Mouse (Mus musculus) heart, embryonic 10.5 days (tissue): ENCODE results near the gene Efcab6. TPM values are rescaled to one million over a fixed set of nuclear protein-coding genes. Genes with fewer than 3 reads are reported as not detected.

ENCODE experiments used
- DNase-seq: peaks from one replicate; pipeline ENCODE4 v3.0.0-alpha.2; 2017; ENCODE audit warnings: low spot score
- H3K27ac ChIP-seq: fragments of 300-500 bp; sonication (generic); 2 replicates; pipeline ENCODE4 v1.5.1; 2016; ENCODE audit warnings: mild to moderate bottlenecking
- H3K27me3 ChIP-seq: fragments of 300-500 bp; sonication (generic); 2 replicates; pipeline ENCODE4 v1.6.1; 2016; ENCODE audit warnings: mild to moderate bottlenecking; ENCODE audit not compliant: poor library complexity, insufficient read depth, severe bottlenecking
- H3K36me3 ChIP-seq: fragments of 300-500 bp; sonication (generic); 2 replicates; pipeline ENCODE4 v1.6.1; 2016; ENCODE audit warnings: mild to moderate bottlenecking, moderate library complexity
- H3K4me1 ChIP-seq: fragments of 300-500 bp; sonication (generic); 2 replicates; pipeline ENCODE4 v1.6.1; 2016; ENCODE audit warnings: mild to moderate bottlenecking
- H3K4me3 ChIP-seq: fragments of 300-500 bp; sonication (generic); 2 replicates; pipeline ENCODE4 v1.5.1; 2016; ENCODE audit warnings: mild to moderate bottlenecking, moderate library complexity
- H3K9me3 ChIP-seq: fragments of 300-500 bp; sonication (generic); 2 replicates; pipeline ENCODE4 v1.6.1; 2016; ENCODE audit warnings: mild to moderate bottlenecking, moderate library complexity
- WGBS: fragments of 180-500 bp; shearing (Covaris S2); methylation state at CpG from one replicate; pipeline ENCODE4 v1.1.7; 2016; 5-methylcytosine and 5-hydroxymethylcytosine counted together
- polyA plus RNA-seq: library from polyadenylated mRNA; unstranded; fragments of >200 nt; fragmentation: Nextera tagmentation; extraction: Ambion mirVana; gene quantifications from 2 replicates; pipeline ENCODE4 v1.2.1, GENCODE M21; 2016

The Efcab6 gene
- polyA plus RNA-seq, 1 experiment from 2014 or later: not detected

DNA sequence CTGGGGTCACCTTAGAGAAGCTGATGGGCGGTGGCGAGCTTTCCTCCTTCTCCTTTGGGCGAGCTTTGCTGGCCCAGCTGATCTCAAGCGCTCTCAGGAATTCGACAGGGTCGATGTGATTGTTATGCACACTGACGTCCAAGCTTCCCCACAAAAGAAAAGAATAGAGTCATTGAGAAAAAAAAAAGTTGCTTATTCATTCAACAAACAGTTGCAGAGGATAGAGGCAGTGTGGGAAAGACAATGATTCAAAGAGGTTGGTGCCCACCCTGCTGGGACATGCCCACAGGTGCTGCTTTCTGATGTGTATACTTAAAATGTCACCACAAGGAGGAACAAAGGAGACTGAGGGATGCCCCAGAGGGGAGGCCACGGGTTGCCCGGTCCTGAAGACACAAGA, 169.2 kb downstream of the Efcab6 start:
- H3K4me1 ChIP-seq: no peaks in the 10 kb centered on the region
- H3K36me3 ChIP-seq: no peaks in the 10 kb centered on the region
- peaks cover 5% of the 10 kb centered on the region; the same call in 1 of the 2 replicates for H3K27me3 ChIP-seq
- DNase-seq: no peak
- no peak overlapping the region for H3K27ac ChIP-seq
- H3K4me3 ChIP-seq: no peak overlapping the region
- WGBS: 43% methylated on average over 9 of the region's 9 CpGs
- H3K9me3 ChIP-seq: no peaks in the 10 kb centered on the region

DNA sequence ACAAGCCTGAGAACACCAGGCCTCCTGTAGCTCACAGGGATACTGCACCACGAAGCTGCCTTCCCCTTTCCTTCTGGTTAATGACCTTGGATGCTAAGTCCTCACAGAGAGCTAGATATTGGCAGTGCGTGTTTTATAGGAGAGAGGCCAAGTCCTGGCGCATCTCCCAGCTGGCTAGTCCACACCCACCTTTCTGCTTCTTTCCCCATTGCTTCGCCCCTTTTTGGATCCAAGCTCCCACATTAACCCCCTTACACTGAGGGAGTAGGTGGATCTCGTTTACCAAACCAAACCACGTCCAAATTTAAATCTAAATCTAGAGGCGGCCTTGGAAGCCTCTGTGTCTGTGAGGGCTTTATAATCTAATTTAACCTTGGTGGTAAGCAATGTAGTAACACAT, 170.9 kb downstream of the Efcab6 start:
- H3K36me3 ChIP-seq: no peaks in the 10 kb centered on the region
- DNase-seq: no peak
- no peak overlapping the region for H3K27ac ChIP-seq
- H3K4me3 ChIP-seq: no peak overlapping the region
- peaks cover 5% of the 10 kb centered on the region; the same call in 1 of the 2 replicates for H3K27me3 ChIP-seq
- no peaks in the 10 kb centered on the region for H3K9me3 ChIP-seq
- 78% methylated on average over 7 of the region's 7 CpGs for WGBS
- no peaks in the 10 kb centered on the region for H3K4me1 ChIP-seq

DNA sequence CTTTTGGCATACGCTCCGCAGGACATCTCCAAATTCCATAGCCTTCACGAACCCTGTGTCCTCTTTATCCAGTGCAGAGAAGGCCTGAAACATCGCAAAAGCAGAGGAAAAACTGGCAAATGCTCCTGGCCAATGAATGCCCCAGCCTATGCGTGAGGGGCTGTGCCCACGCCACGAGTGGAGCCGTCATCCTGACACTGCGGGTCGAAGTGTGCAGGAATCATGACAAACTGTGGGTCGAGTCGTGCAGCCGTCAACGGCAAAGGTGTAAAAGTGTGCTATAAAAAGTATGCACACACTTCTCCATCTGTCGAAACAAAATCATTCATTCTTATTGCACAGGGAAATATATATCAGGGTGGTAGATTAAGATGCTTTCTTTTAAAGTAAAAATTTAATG, 172.3 kb downstream of the Efcab6 start:
- Histone ChIP-seq H3K27ac (no peak overlapping the region), H3K27me3 (peaks cover 6% of the 10 kb centered on the region; the same call in 1 of the 2 replicates), H3K9me3 (no peaks in the 10 kb centered on the region), H3K4me1 (no peaks in the 10 kb centered on the region), H3K36me3 (no peaks in the 10 kb centered on the region), H3K4me3 (no peak overlapping the region)
- WGBS: 87% methylated on average over 15 of the region's 15 CpGs
- no peak for DNase-seq

DNA sequence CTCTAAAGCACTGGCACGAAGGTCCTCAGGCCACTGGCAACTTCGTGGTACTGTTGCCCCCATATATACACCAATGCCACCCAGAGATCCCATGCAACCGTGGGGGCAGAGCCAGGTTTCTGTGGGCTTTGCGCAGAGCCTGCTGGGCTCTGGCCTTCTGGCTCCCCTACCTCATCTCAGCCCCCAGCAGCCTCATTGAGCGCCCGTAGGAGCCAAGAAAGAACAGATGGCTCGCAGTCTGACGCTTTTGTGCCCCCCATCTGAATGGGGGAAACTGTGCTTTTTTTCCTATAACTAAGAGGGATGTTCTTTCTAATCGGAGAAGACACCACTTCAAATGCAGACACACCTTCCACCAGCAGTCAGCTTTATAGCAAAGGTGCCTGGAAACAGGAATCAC, 180.9 kb downstream of the Efcab6 start:
- Histone ChIP-seq H3K27me3 (0 out of 2 replicates have a peak, but pooled peaks cover 8% of the 10 kb centered on the region), H3K9me3 (no peaks in the 10 kb centered on the region), H3K4me3 (no peak overlapping the region), H3K36me3 (no peaks in the 10 kb centered on the region), H3K27ac (no peak overlapping the region), H3K4me1 (no peaks in the 10 kb centered on the region)
- DNase-seq: no peak
- WGBS: 86% methylated on average over 9 of the region's 9 CpGs

DNA sequence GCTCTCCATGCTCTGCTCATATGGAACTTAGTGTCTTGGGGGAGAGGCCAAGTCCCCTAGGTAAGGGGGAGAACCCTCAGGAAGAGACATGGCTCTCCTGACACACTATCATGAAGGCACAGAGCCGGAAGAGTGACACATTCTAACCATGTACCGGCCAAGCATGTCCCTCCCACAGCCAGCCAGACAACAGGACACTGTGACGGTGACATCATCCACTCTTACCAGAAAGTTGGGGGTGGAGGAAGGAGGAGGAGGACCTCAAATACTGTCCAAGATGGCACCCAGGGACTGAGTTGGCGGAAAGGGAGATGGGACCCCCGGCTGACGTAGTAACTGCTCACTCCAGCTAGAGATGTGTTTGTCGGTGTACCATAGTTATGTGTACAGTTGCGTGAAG, 181.4 kb downstream of the Efcab6 start:
- H3K4me3 ChIP-seq: no peak overlapping the region
- H3K36me3 ChIP-seq: no peaks in the 10 kb centered on the region
- DNase-seq: no peak
- H3K9me3 ChIP-seq: no peaks in the 10 kb centered on the region
- no peaks in the 10 kb centered on the region for H3K4me1 ChIP-seq
- H3K27ac ChIP-seq: no peak overlapping the region
- 0 out of 2 replicates have a peak, but pooled peaks cover 8% of the 10 kb centered on the region for H3K27me3 ChIP-seq
- 85% methylated on average over 8 of the region's 8 CpGs for WGBS

DNA sequence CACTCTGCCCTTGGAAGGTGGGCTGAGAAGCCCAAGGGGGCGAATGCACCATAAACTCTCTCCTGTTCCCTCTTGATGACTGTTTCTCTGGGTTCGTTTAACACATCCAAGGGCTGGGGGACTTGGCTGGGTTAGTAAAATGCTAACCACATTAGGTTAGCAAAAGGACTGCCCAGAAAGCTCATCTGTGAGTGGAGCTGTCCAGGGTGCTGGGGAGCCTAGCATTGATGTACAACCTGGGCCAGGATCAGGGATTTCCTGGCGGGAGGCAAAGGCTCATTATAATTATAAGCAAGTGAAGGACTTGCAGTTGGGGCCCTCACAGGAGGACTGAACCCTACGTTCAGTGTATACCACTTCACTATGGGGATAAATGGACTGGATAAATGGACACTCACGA, 185.3 kb downstream of the Efcab6 start:
- Histone ChIP-seq H3K27me3 (0 out of 2 replicates have a peak, but pooled peaks cover 5% of the 10 kb centered on the region), H3K36me3 (no peaks in the 10 kb centered on the region), H3K4me3 (no peak overlapping the region), H3K4me1 (no peaks in the 10 kb centered on the region), H3K27ac (no peak overlapping the region), H3K9me3 (no peaks in the 10 kb centered on the region)
- WGBS: 17% methylated on average over 5 of the region's 5 CpGs
- DNase-seq: no peak

DNA sequence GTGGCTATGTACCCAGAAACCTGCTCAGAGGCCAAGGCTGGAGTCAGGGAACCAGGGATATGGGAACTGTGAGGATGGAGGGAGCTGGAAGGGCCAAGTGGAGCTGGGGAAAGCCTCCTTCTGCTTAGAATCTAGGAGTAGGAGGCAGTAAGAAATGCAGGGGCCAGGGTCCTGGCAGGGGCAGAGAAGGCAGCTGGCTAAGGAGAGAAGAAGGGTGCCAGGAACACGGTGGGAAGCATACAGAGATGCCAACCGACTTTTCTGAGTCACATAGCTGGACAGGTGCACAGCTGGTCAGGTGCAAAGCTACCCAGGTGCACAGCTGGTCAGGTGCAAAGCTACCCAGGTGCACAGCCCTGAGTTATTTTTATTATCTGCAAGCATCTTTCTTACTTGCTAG, 187.3 kb downstream of the Efcab6 start:
- Histone ChIP-seq H3K4me3 (no peak overlapping the region), H3K27me3 (peaks cover 5% of the 10 kb centered on the region; the same call in 1 of the 2 replicates), H3K27ac (no peak overlapping the region), H3K4me1 (no peaks in the 10 kb centered on the region), H3K36me3 (no peaks in the 10 kb centered on the region), H3K9me3 (no peaks in the 10 kb centered on the region)
- 88% methylated on average over 2 of the region's 2 CpGs for WGBS
- DNase-seq: no peak

DNA sequence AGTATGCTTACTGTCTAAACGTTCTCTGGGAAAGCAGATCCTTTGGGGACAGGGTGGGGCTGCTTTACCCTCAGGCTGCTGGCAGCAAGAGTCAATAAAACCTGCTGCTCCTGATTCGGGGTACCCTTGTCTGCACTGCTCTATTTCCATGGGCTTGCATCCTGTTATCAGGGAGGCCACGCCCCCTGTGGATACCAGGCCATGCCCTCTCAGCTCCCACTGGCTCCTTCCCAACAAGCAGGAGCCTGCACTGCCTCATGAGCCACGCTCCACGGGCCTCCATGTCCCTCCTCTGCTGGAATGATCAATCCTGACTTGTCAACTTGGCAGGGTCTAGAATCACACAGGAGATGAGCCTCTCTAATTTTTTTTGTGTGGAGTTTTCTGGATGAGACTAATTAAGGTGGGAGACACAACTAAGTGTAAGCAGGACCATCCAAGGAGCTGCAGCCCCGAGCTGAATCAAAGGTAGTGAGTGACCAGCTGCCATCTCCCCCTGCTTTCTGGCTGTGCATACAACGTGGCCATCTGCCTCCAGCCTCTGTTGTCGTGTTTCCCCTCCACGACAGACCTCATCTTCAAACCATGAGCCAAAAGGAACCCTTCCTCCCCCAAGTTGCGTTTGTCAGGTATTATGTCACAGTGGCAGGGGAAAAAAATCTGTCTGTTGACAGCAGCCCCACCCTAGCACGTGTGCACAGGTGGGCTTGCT, 187.9 kb downstream of the Efcab6 start:
- Histone ChIP-seq H3K4me3 (no peak overlapping the region), H3K27ac (no peak overlapping the region), H3K27me3 (no peaks in the 10 kb centered on the region; the same call in 1 of the 2 replicates), H3K36me3 (no peaks in the 10 kb centered on the region), H3K9me3 (no peaks in the 10 kb centered on the region), H3K4me1 (no peaks in the 10 kb centered on the region)
- 46% methylated on average over 11 of the region's 11 CpGs for WGBS
- DNase-seq: no peak

DNA sequence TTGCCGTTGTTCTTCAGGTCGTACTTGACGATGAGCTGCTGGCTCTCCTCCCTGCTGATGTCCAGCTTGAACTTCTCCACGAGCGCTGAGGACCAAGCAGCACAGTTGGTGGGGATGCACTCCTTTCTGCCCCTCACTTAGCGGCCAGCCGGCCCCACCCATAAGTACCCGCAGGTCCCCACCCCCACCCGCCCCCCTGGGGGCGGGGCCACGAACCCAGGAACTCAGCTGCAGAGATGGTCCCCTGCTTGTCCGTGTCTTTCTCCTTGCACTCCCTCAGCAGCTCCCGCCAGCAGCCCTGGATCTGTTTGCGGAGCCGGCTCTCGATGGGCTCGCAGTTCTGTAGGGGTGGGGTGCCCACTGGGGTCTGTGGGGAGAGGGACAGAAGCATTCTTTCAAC, 194.2 kb downstream of the Efcab6 start:
- H3K4me1 ChIP-seq: peaks cover 6% of the 10 kb centered on the region
- no peaks in the 10 kb centered on the region for H3K36me3 ChIP-seq
- H3K4me3 ChIP-seq: peak overlapping the region; percentile 27; the same call in 1 of the 2 replicates
- no peak overlapping the region for H3K27ac ChIP-seq
- no peaks in the 10 kb centered on the region for H3K9me3 ChIP-seq
- H3K27me3 ChIP-seq: peaks cover 59% of the 10 kb centered on the region
- no peak for DNase-seq
- WGBS: 8% methylated on average over 17 of the region's 17 CpGs

DNA sequence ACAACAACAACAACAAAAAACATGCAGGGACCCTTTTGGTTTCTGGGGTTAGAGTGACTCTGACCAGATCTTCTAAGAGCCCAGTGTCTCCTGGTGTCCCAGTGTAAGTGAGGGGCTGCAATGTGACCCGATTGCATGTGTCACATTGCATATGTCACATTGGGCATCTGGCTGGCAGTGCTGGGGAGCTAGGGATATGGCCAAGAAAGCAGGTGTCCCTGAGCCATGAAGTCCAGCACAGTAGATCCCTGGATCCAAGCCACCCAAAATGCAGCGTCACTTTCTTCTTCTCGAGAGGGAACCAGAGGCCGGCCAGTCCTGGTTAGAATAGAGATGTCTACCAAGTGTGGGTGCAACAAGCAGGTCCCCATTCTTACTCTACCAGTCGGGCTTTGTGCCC, 199.6 kb downstream of the Efcab6 start:
- H3K27ac ChIP-seq: no peak overlapping the region
- H3K27me3 ChIP-seq: peaks cover 42% of the 10 kb centered on the region
- no peaks in the 10 kb centered on the region for H3K36me3 ChIP-seq
- 83% methylated on average over 5 of the region's 5 CpGs for WGBS
- H3K4me1 ChIP-seq: no peaks in the 10 kb centered on the region; the same call in 1 of the 2 replicates
- H3K9me3 ChIP-seq: no peaks in the 10 kb centered on the region
- H3K4me3 ChIP-seq: no peak overlapping the region
- DNase-seq: no peak

DNA sequence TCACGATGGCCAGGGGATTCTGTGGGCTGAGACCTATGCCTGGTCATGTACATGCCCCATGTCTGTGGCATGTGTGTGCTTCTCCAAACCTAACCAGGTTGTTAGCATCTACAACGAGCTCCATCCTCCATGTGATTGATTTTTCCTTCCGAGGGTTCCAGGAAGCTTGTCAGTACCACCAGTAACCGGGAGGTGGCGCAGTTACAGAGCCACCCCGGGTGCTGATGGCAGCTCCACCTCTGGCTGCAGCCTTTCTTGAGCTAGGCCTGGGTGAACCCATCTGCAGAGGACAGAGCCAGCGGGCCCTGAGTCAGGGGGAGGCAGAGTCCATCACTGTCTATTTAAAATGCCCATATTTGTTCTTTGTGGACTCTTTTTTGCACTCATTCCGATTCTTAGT, 208.1 kb downstream of the Efcab6 start:
- Histone ChIP-seq H3K4me1 (no peaks in the 10 kb centered on the region), H3K27me3 (no peaks in the 10 kb centered on the region; the same call in 1 of the 2 replicates)
- 24% methylated on average over 8 of the region's 8 CpGs for WGBS

DNA sequence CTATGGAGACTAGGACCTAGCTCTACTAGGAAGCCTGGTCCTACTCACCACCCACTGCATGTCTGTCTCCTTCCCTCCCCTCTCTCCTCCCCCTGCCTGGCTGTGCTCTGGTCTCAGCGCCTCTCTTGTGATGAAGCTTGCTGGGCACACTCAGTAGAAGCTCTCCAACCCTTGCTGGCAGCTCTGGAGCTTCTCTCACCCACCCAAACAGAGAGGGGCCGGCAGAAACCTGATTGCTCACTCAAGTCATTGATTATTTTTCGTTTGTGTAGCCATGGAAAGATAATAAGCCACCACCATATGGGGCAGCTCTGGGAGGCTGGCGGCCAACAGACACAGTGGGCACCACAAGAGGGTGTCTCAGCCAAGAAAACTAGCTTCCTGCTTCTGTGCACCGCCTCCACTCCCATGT, 211.8 kb downstream of the Efcab6 start:
- DNase-seq: no peak
- Histone ChIP-seq H3K4me3 (no peak overlapping the region), H3K27me3 (no peaks in the 10 kb centered on the region; the same call in 1 of the 2 replicates), H3K27ac (no peak overlapping the region), H3K9me3 (no peaks in the 10 kb centered on the region), H3K4me1 (no peaks in the 10 kb centered on the region), H3K36me3 (no peaks in the 10 kb centered on the region)
- 52% methylated on average over 5 of the region's 5 CpGs for WGBS

More for the DNA sequence above, 208.1 kb downstream of the Efcab6 start:
- Histone ChIP-seq H3K27ac (no peak overlapping the region), H3K4me3 (no peak overlapping the region), H3K9me3 (no peaks in the 10 kb centered on the region), H3K36me3 (no peaks in the 10 kb centered on the region)
- DNase-seq: no peak

DNA sequence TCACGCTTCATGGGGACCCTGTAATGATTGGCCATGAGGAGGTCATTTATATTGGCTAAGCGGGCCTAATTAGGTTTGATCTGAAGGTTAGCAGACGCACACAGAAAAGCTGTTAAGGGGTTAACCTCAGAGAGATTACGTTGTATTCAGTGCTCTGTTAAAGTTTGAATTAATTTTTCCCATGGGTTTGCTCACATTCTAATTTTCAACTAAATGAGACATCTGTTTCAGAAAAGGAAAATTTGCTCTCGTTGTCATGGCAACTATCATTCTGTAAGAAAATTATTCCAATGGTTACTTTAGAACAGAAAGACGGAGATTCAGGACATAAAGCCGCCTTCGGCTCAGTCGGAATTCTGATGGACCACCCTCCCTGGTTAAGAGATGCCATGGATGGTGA, 217.0 kb downstream of the Efcab6 start:
- Histone ChIP-seq H3K27me3 (peaks cover 8% of the 10 kb centered on the region; the same call in 1 of the 2 replicates), H3K4me1 (peaks cover 30% of the 10 kb centered on the region), H3K4me3 (no peak overlapping the region), H3K9me3 (no peaks in the 10 kb centered on the region), H3K36me3 (no peaks in the 10 kb centered on the region), H3K27ac (no peak overlapping the region)
- no peak for DNase-seq
- WGBS: 79% methylated on average over 9 of the region's 9 CpGs
